Mouse (Mus musculus) CD4-positive, CD25-positive, alpha-beta regulatory T cell, adult 4 months (primary cell): Measurements from ENCODE around the gene Tal1. TPM values are rescaled to one million over a fixed set of nuclear protein-coding genes. Genes with fewer than 3 reads are reported as not detected.

Experiments
- ATAC-seq: one replicate; pipeline ENCODE4 v1.8.0; 2017
- polyA plus RNA-seq, 2 experiments: library from polyadenylated mRNA; unstranded; fragments of 100-300 nt; shearing (Covaris generic); gene quantifications; one replicate each; pipeline ENCODE4 v1.2.1; 2017

Tal1 gene
- polyA plus RNA-seq, 2 experiments from 2014 or later: not detected

DNA sequence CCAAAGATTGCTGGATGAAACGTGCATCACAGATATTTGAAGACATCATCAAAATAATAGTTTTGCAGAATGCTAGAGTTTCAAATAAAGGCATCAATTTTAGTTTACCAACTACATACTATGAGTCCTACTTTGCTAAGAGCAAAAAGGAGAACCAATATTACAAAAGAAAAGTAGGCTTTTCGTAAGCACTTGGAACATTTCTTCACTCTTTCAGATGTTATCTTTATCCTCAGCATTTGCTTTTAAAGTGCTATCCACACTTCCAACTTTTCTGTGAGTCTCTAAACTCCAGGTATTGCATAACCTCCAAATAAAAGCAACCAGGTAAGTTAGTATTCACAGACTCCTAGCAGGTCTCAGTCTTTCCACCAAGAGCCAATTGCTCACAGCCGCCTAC, 63.4 kb downstream of the Tal1 start:
- ATAC-seq: no peak

DNA sequence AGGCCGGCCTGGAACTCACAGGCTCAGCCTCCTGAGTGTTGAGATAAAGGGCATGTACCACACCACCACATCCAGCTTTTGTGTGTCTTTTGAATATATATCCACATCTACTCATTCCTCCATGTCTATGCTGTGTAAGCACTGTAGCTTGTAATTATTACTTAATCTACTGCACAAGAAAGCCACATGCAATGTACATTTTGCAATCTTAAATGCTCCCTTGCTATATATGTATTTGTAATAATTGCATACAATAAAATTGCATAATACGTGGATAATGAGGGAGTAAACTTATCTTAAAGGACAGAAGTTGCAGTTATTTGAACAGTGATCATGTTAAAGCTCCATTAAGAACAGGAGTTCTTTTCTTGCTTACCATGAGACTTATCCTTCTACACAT, 64.9 kb downstream of the Tal1 start:
- ATAC-seq: no peak

Other genes starting within 250 kb of the Tal1 start
- not detected for gene Gm12830, start 234.7 kb upstream of the Tal1 start, polyA plus RNA-seq
- under 1 TPM in 1 of 2 experiments, not detected in 1; 0.16 TPM for gene Foxd2, start 147.6 kb upstream of the Tal1 start, polyA plus RNA-seq
- not detected for gene Foxe3, start 130.4 kb upstream of the Tal1 start, polyA plus RNA-seq
- gene Cmpk1, start 69.2 kb upstream of the Tal1 start, polyA plus RNA-seq: 10 to 100 TPM; 43.9 to 64.6 TPM
- 1 to 10 TPM; 2.0 TPM for gene Stil, start 56.3 kb upstream of the Tal1 start, polyA plus RNA-seq
- 10 to 100 TPM; 25.7 to 31.9 TPM for gene Pdzk1ip1, start 32.3 kb downstream of the Tal1 start, polyA plus RNA-seq
- under 1 TPM in 1 of 2 experiments, not detected in 1; 0.09 TPM for gene Cyp4x1, start 77.9 kb downstream of the Tal1 start, polyA plus RNA-seq
- not detected for gene Cyp4a29, start 185.7 kb downstream of the Tal1 start, polyA plus RNA-seq
- not detected for gene Cyp4a12a, start 242.6 kb downstream of the Tal1 start, polyA plus RNA-seq